Mouse (Mus musculus) embryonic stem cell, embryonic (primary cell): ENCODE measurements around the gene Gdf2.

Source experiments
- CTCF ChIA-PET, 4 experiments: fragments of 300-600 bp in 2 of 4; fragments of 350-600 bp in 2 of 4; sonication (Branson Sonifier 250); formaldehyde crosslinking; loops; one replicate each; lab custom pipeline; 2022; ENCODE audit warnings: inconsistent platforms in 2 of 4; lab: Charles Lee
- POLR2A ChIA-PET, 4 experiments: fragments of 300-600 bp in 2 of 4; fragments of 350-600 bp in 2 of 4; sonication (Branson Sonifier 250); formaldehyde crosslinking; loops; one replicate each; lab custom pipeline; 2022; ENCODE audit warnings: antibody characterized with exemption in 4 of 4, inconsistent platforms in 1 of 4; lab: Charles Lee

Gene Gdf2

DNA sequence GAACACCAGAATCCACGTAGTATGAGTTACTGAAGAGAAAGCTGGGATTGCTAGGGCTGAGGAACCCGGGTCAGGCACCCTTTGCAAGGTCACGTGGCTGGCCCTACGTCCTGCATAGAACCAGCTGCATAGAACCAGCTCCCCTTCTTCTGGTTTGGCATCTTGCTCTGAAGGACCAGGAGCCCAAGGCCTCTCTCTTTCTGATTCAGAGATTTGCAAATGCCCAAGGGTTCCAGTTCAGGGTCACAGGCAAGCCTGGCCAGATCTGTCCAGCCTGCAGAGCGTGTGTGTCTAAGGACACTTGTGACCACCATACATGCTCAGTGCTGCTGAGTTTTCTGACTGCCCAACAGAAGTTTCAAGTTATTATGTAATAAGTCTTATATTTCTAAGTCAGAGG, 1.4 kb downstream of the Gdf2 start:
- ChIA-PET POLR2A (no interaction called here), CTCF (interaction anchor here in 1 of 4 experiments (1.3 kb wide), 1 partner anchor 14 kb away, joined by 5 read pairs; no protein-coding TSS in a partner anchor)

- POLR2A ChIA-PET: interaction anchor here in 1 of 4 experiments (1.0 kb wide), 1 partner anchor 14 kb away, joined by 3 read pairs; no protein-coding TSS in a partner anchor
- CTCF ChIA-PET: interaction anchor here in 2 of 4 experiments (0.8 to 1.4 kb wide), 4 partner anchors 10 to 13 kb away, joined by 3 to 5 read pairs (median 3); no protein-coding TSS in a partner anchor
Observed at GRCm38 (mm10) chr14:33946125-33946524, 5.3 kb downstream of the Gdf2 start.

DNA sequence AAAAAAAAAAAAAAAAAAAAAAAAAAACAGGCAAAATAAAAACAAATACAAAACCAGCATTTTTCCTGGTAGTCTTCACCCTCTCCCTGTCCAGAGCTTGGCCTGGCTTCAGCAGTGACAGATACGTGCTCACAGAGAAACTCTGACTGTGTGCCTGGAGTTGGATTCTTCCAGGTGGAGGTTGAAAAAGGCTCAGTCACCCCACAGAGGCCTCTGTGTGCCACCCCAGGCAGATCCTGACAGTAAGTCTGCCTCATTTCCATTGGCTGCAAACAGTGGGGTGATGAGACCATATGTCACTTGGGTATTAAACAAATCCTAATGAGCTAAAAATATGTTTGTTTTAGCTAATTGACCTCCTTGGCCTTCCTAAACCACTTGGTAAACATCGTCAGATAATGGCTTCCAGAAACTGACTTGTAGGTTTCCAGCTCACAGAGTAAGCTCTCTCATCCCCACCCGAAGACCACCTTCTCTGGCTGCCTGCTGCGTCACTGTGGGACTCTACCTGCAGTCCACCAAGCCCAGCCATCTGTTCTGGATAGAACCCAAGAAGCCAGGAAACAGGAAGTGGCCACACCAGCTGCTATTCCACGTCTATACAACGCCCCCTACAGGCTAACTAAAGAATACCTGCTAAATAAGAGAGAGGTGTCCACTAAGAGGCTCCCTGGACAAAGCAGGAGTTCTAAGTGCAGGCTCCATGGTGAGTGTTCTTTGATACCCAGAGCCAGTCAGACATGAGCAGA, 11.6 kb downstream of the Gdf2 start:
- POLR2A ChIA-PET: interaction anchor here in 1 of 4 experiments (0.7 to 0.9 kb wide), 2 partner anchors 9 to 123 kb away, joined by 3 to 4 read pairs; no protein-coding TSS in a partner anchor
- CTCF ChIA-PET: interaction anchor here (0.6 to 1.5 kb wide), 6 partner anchors 9 to 372 kb away, joined by 3 to 6 read pairs (median 3); no protein-coding TSS in a partner anchor

- CTCF ChIA-PET: interaction anchor here in 1 of 4 experiments (0.6 kb wide), 1 partner anchor 1305 kb away, joined by 9 read pairs; no protein-coding TSS in a partner anchor
Observed at GRCm38 (mm10) chr14:33953761-33954160, 12.9 kb downstream of the Gdf2 start, which contains the start of gene Rbp3. Gene Rbp3 (plus strand): TSS chr14:33954003.

DNA sequence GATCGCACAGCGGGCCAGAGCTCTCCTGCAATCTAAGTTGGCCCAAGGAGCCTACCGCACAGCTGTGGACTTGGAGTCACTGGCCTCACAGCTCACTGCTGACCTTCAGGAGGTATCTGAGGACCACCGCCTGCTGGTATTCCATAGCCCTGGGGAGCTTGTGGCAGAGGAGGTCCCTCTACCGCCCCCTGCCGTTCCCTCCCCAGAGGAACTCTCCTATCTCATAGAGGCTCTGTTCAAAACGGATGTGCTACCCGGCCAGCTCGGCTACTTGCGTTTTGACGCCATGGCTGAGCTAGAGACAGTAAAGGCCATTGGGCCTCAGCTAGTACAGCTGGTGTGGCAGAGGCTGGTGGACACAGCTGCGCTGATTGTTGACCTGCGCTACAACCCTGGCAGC, 15.2 kb downstream of the Gdf2 start:
- ChIA-PET POLR2A (interaction anchor here in 1 of 4 experiments (1.6 kb wide), 1 partner anchor 408 kb away, joined by 5 read pairs; no protein-coding TSS in a partner anchor), CTCF (interaction anchor here (0.6 to 2.0 kb wide), 39 partner anchors 9 to 864 kb away, joined by 3 to 8 read pairs (median 4); partner anchors contain the start of genes Gdf2 (in 2 of the 4), Anxa8 (in 1 of the 4), Gdf10 (in 1 of the 4) and Zfp488 (in 1 of the 4))

More at GRCm38 (mm10) chr14:33953761-33954160, 12.9 kb downstream of the Gdf2 start, which contains the start of gene Rbp3:
- POLR2A ChIA-PET: no interaction called here

GRCm38 (mm10) chr14:33958186-33958585, 17.3 kb downstream of the Gdf2 start:
- ChIA-PET CTCF (interaction anchor here in 2 of 4 experiments (0.6 to 1.3 kb wide), 4 partner anchors 122 to 278 kb away, joined by 3 to 5 read pairs (median 4); no protein-coding TSS in a partner anchor), POLR2A (no interaction called here)

DNA sequence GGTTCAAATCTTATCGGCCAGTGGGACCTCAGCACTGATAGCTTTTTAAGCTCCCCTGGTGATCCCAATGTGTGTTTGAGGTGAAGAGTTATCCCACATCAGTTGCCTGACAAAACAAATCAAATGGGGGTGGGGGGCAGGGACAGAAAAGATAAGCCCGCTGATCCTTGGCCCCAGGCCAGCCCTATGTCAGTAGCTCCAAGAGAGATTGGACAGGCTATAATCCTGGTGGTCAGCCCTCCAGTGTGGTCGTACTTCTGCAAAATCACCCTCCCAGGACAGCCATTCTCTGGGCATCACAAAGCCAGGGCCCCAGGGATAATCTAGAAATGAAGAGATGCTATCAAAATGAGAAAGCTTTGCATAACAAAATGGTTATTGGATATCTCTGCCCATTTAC, 18.0 kb downstream of the Gdf2 start:
- POLR2A ChIA-PET: no interaction called here
- CTCF ChIA-PET: interaction anchor here (0.6 to 2.8 kb wide), 29 partner anchors 7 to 414 kb away, joined by 3 to 11 read pairs (median 3); partner anchors contain the start of genes Gdf10 (in 1 of the 4) and Gdf2 (in 1 of the 4)

DNA sequence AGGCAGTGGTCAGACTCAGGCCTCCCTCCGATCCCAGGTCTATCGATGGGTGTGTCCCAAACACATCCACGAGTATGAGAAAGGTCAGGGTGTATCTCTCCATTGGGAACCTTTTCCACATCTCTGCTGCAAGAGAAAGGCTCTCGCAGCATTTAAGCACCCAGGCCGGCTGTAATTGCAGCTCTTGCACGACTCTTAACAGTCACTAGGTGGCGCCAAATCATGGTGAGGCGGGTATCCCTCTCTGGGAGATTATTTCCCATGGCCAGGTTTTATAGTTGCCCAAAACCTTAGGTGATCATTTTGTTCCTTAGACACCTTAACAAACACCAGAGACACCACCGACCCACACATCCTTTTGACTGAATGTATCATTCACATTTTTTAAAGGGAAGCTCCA, 18.5 kb downstream of the Gdf2 start:
- POLR2A ChIA-PET: no interaction called here
- CTCF ChIA-PET: interaction anchor here (0.6 to 2.8 kb wide), 29 partner anchors 8 to 444 kb away, joined by 3 to 11 read pairs (median 3); partner anchors contain the start of genes Gdf10 (in 1 of the 4) and Gdf2 (in 1 of the 4)

DNA sequence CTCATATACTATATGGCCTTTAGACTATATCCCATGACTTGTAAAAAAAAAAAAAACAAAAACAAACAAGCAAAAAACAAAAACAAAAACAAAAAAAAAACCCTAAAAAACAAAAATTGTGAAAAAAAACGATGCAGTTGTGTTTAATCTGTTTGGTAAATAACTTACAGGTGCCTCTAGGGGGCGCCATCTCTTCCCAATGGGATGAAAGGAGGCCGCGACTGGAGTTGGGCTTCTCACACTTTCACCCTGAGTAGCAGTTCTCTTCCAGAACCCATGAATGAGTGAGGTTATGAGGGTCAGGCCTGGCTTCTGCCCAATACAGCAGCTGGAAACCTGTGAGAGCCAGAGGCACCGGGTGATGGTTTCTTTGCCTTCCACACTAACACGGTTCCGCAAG, 24.8 kb downstream of the Gdf2 start:
- POLR2A ChIA-PET: no interaction called here
- CTCF ChIA-PET: interaction anchor here in 1 of 4 experiments (0.7 to 1.6 kb wide), 2 partner anchors 10 to 610 kb away, joined by 3 to 5 read pairs; no protein-coding TSS in a partner anchor

DNA sequence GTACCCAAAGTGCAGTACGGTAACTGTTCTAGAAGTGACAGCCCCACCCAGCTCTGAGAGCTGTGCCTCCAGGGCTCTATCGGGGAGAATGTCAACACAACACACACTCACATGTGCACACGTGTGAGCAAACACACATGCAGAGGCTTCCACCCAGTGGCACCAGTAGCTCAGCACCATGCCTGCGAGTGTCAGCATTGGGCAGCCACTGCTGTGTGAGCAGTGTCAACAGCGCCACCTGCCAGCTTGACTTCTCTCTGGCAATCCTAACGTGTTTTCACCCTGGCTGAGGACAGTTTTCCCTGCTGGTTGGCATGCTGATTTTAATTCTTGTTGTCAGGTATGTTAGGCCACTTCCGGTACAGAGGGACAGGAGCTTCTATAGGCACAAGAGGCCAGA, 31.8 kb downstream of the Gdf2 start:
- POLR2A ChIA-PET: no interaction called here
- CTCF ChIA-PET: interaction anchor here in 3 of 4 experiments (0.5 to 2.0 kb wide), 7 partner anchors 10 to 300 kb away, joined by 3 to 11 read pairs (median 4); no protein-coding TSS in a partner anchor

DNA sequence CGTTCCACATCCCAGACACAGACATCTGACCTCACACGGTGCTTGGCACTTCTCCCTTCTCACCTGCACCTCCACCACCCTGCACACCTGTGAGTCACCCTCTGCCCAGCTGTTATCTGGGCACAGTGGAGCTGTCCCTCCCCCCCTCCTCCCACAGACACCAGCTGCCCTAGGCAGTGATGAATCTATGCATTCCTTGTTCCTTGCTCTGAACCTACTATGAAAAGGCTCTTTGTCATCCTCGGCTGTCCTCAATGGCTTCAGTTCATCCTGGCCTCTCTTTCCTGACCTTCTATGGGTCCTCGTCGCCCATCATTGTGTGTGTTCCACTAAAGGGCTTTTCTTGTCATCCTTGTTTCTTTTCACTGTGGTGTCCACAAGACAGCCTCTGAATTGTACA, 33.9 kb downstream of the Gdf2 start:
- POLR2A ChIA-PET: no interaction called here
- CTCF ChIA-PET: interaction anchor here in 1 of 4 experiments (1.5 kb wide), 1 partner anchor 16 kb away, joined by 3 read pairs; no protein-coding TSS in a partner anchor

- CTCF ChIA-PET: interaction anchor here in 2 of 4 experiments (1.2 to 1.4 kb wide), 2 partner anchors 22 to 129 kb away, joined by 3 to 4 read pairs; no protein-coding TSS in a partner anchor
- POLR2A ChIA-PET: no interaction called here
Observed at GRCm38 (mm10) chr14:33977748-33978147, 36.9 kb downstream of the Gdf2 start.

- ChIA-PET POLR2A (interaction anchor here in 1 of 4 experiments (0.5 kb wide), 1 partner anchor 19 kb away, joined by 3 read pairs; no protein-coding TSS in a partner anchor), CTCF (interaction anchor here in 3 of 4 experiments (0.6 to 1.2 kb wide), 5 partner anchors 17 to 131 kb away, joined by 3 to 4 read pairs (median 4); no protein-coding TSS in a partner anchor)
Observed at GRCm38 (mm10) chr14:33978604-33979059, 37.8 kb downstream of the Gdf2 start, which contains the start of gene Zfp488. Gene Zfp488 (minus strand): TSS chr14:33978764.

DNA sequence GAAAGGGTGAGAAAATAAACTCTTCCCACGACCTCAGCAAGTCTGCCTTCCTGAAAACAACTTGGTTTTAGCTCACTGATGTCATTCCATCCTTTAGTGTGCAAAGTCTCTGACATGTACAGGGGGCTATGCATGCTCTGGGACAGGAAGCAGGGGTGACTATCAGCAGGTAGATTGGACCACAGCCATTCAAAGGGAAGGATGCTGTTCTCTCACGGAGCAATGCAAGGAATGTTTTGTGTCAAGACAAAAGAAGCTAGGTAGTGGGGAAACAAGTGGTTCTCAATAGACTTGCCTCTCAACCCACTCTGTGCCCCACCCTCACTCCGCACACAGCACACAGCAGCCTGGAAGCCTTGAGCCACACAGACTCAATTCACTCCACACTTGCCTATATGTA, 48.4 kb downstream of the Gdf2 start:
- POLR2A ChIA-PET: no interaction called here
- CTCF ChIA-PET: interaction anchor here in 1 of 4 experiments (1.0 kb wide), 1 partner anchor 56 kb away, joined by 3 read pairs; no protein-coding TSS in a partner anchor

DNA sequence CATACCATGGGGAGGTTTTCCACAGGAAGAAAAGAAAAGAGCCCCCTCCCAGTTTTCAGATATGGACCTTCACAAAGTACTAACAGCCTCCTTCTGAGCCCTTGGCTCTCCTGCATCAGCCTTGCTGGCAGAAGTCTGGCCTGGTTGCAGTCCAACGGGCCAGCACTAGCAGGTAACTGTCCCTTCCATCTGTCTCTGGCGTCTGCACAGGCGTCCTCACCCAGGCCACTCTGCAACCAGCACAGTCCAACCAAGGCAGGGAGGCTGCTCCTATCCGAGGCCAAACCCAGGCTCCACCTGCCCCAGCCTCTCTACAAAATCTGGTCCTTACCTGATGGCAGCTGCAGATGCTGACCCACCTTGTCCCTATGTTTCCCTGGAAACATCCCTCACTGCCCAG, 51.1 kb downstream of the Gdf2 start:
- POLR2A ChIA-PET: no interaction called here
- CTCF ChIA-PET: interaction anchor here in 1 of 4 experiments (0.6 kb wide), 1 partner anchor 786 kb away, joined by 3 read pairs; no protein-coding TSS in a partner anchor

GRCm38 (mm10) chr14:33993051-33993450, 52.2 kb downstream of the Gdf2 start:
- CTCF ChIA-PET: no interaction called here
- POLR2A ChIA-PET: interaction anchor here in 1 of 4 experiments (0.6 kb wide), 1 partner anchor 496 kb away, joined by 4 read pairs; no protein-coding TSS in a partner anchor

- CTCF ChIA-PET: interaction anchor here in 1 of 4 experiments (0.9 kb wide), 1 partner anchor 34 kb away, joined by 3 read pairs; no protein-coding TSS in a partner anchor
- POLR2A ChIA-PET: no interaction called here
Observed at GRCm38 (mm10) chr14:33993521-33994289, 52.9 kb downstream of the Gdf2 start.
